Mouse (Mus musculus) lung, embryonic 16.5 days (tissue): ENCODE results near the gene Olfr458. TPM values are rescaled to one million over a fixed set of nuclear protein-coding genes. Genes with fewer than 3 reads are reported as not detected.
"Not testable (repeated sequence)": the region's sequence is repeated elsewhere in the genome, so short reads cannot be mapped to it uniquely, and the experiment has no call there.

Source experiments
- ATAC-seq: fragments of 200-750 bp; cut with Nextera tagmentation; 2 replicates; pipeline ENCODE4 v1.8.0; 2017; ENCODE audit warnings: low read depth, mild to moderate bottlenecking, moderate library complexity
- H3K27ac ChIP-seq: fragments of 300-500 bp; sonication (generic); 2 replicates; pipeline ENCODE4 v1.5.1; 2014; ENCODE audit warnings: mild to moderate bottlenecking, control low read depth, low read length
- H3K27me3 ChIP-seq: fragments of 300-500 bp; sonication (generic); 2 replicates; pipeline ENCODE4 v1.6.1; 2014; ENCODE audit warnings: low read depth, low read length, mixed read lengths; ENCODE audit not compliant: control insufficient read depth, insufficient read depth
- H3K36me3 ChIP-seq: fragments of 300-500 bp; sonication (generic); 2 replicates; pipeline ENCODE4 v1.6.1; 2014; ENCODE audit warnings: low read length; ENCODE audit not compliant: control insufficient read depth, insufficient read depth
- H3K4me1 ChIP-seq: fragments of 300-500 bp; sonication (generic); replicated peaks from 2 replicates; pipeline ENCODE4 v1.6.1; 2014; ENCODE audit warnings: low read length, mixed read lengths; ENCODE audit not compliant: control insufficient read depth, insufficient read depth
- H3K4me2 ChIP-seq: fragments of 300-500 bp; sonication (generic); 2 replicates; pipeline ENCODE4 v1.6.1; 2014; ENCODE audit warnings: low read depth, low read length, control low read depth
- H3K4me3 ChIP-seq: fragments of 300-500 bp; sonication (generic); 2 replicates; pipeline ENCODE4 v1.5.1; 2014; ENCODE audit warnings: mild to moderate bottlenecking, low read length, control low read depth
- H3K9ac ChIP-seq: fragments of 300-500 bp; sonication (generic); 2 replicates; pipeline ENCODE4 v1.6.1; 2014; ENCODE audit warnings: low read length, control low read depth
- H3K9me3 ChIP-seq: fragments of 300-500 bp; sonication (generic); 2 replicates; pipeline ENCODE4 v1.6.1; 2016; ENCODE audit warnings: low read length; ENCODE audit not compliant: control insufficient read depth
- WGBS: fragments of 180-500 bp; shearing (Covaris S2); extraction: QIAGEN DNeasy Blood & Tissue Kit; methylation state at CpG from one replicate; pipeline ENCODE4 v1.1.7; 2014; 5-methylcytosine and 5-hydroxymethylcytosine counted together
- polyA plus RNA-seq: library from polyadenylated mRNA; unstranded; fragments of >200 nt; fragmentation: Nextera tagmentation; extraction: Ambion mirVana; gene quantifications from 2 replicates; pipeline ENCODE4 v1.2.1, GENCODE M21; 2015

The Olfr458 gene
- polyA plus RNA-seq: not detected in 2 replicates

DNA sequence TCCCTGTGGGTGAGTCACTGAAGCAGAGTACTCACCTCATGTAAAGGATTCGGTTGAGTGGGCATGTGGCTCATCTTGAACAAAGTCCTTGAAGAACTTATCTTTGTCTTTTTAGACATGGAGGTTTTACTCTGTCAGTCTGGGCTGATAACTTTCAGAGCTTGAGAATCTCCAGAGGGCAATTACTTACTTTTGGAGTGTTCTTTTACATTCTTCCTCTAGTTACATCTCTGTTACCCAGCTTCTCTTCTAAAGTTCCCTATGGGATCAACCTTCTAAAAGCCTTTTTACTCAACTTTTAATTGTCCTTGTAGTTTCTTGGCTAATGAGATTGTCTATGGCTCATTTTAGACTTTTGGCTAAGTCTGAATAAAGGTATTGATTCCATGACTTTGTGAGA, at the start of gene Olfr458:
Olfr458 (minus strand) TSS at position 101 of the 400 bp plus-strand sequence.
- Histone ChIP-seq H3K27me3 (no peaks in the 10 kb centered on the region), H3K4me1 (no peaks in the 10 kb centered on the region), H3K9ac (no peak within 1 kb of the TSS), H3K27ac (no peak within 1 kb of the TSS), H3K4me2 (no peak within 1 kb of the TSS), H3K36me3 (no peaks in the 10 kb centered on the region), H3K9me3 (no peaks in the 10 kb centered on the region), H3K4me3 (no peak within 1 kb of the TSS)
- no peak for ATAC-seq
- 76% methylated on average over 1 of the region's 1 CpGs for WGBS

DNA sequence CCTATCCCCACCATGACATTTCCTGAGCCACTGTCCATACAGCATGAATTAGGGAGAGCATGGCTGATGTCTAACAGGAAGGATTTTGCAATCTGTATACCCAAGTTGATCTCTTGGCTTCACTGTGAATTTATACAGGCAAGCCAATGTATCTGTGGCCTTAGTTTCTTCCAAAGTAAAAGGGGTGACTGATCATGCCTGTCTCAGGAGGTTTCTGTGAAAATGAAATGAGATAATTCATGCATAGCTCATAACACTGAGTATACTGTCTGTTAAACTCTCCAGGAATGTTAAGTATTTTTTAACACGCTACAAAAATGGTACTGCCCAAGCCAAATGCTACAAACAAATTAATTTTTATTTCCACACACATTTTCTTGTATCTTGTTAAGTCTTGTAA, 48.5 kb upstream of the Olfr458 start:
- Histone ChIP-seq H3K9ac (no peak overlapping the region), H3K4me1 (no peaks in the 10 kb centered on the region), H3K4me3 (no peak overlapping the region), H3K4me2 (no peak overlapping the region), H3K9me3 (no peaks in the 10 kb centered on the region), H3K36me3 (no peaks in the 10 kb centered on the region), H3K27ac (no peak overlapping the region), H3K27me3 (no peaks in the 10 kb centered on the region)
- 49% methylated on average over 1 of the region's 1 CpGs for WGBS
- ATAC-seq: peak; percentile 26; the same call in 1 of the 2 replicates

DNA sequence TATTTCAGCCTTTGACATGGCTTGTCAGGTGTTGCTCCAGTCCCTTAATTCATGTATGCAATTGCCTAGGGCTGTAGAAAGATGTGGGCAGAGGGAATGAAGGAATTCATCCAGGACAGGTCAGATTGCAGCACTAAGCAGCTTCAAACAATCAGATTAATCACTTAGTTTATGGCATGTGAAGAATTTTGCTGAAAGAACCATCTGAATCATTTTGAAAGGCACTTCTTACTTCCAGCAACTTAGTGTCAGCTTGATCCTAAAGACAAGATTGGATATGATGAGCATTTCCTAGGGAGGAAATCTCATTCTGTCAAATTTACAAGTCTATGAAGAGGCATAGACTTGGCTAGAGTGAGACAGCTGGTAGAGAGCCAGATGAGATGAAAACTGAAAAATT, 44.3 kb upstream of the Olfr458 start:
- no peaks in the 10 kb centered on the region for H3K36me3 ChIP-seq
- H3K4me3 ChIP-seq: no peak overlapping the region
- no peak overlapping the region for H3K4me2 ChIP-seq
- no peaks in the 10 kb centered on the region for H3K9me3 ChIP-seq
- ATAC-seq: peak; percentile 38; the same call in 1 of the 2 replicates
- H3K27me3 ChIP-seq: no peaks in the 10 kb centered on the region
- no peak overlapping the region for H3K27ac ChIP-seq
- H3K4me1 ChIP-seq: no peaks in the 10 kb centered on the region
- H3K9ac ChIP-seq: no peak overlapping the region

DNA sequence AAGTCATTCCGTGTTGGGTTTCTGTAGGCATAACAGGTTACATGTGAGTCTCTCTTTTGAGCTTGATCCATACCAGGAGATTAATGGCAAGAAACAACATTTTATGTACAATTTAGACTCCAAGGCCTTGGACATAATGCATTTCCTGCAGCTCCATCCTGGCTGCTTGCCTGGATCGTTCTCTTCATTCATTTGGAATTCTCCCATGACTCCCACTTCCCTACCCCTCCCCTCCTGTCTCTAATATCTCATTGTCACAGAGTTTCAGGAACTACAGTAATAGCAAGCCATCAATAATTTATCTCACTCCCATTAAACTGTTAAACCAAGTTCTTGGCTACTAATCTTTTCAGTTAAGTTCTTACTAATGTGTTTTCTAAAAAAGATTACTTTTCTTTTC, 38.5 kb upstream of the Olfr458 start:
- Histone ChIP-seq H3K27me3 (no peaks in the 10 kb centered on the region), H3K4me2 (no peak overlapping the region), H3K9ac (no peak overlapping the region), H3K4me1 (no peaks in the 10 kb centered on the region), H3K36me3 (no peaks in the 10 kb centered on the region), H3K4me3 (no peak overlapping the region), H3K9me3 (no peaks in the 10 kb centered on the region), H3K27ac (no peak overlapping the region)
- 0 out of 2 replicates have a peak, but pooled peaks have one; percentile 34 for ATAC-seq
- WGBS: 55% methylated on average over 2 of the region's 2 CpGs

DNA sequence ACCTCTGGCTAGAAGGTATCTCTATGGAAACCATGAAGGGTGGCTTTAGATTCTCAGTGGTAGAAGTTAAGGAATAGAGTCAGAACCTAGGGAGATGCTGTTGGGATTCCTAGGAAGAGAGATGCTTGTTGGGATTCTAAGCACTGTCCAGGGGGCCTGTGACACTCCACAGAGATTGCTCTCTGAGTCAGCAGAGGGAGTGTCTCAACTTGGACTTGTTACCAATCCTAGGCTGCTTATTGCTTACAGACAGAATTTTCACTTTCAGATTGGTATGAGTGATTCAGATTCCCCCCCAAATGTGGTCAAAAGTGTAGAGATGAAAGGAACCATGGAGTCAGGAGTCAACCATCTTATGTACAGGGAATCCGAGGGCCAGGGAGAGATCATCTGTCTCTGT, 24.7 kb upstream of the Olfr458 start:
- ATAC-seq: no peak
- H3K4me3 ChIP-seq: no peak overlapping the region
- 43% methylated on average over 1 of the region's 1 CpGs for WGBS

DNA sequence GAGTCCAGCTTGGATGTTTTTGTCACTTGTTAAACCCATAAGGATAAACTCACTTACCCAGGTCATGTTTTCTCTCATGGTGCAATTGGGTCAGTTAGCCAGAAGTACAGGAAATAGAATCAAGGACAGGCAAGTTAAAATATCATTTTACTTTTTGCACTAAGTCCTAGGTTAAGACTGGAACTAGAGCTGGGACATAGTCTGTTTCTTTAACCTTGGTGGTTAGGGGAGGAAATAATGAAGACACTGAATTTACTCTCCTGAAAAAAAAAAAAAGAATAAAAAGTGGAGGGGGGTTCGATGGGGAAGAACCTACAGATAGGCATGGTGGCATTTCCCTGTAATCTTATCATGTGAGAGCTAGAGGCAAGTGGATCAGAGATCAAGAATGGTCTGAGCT, 22.1 kb upstream of the Olfr458 start, which contains the start of gene Olfr456:
Olfr456 (minus strand) TSS at position 101 of the 400 bp plus-strand sequence.
- Histone ChIP-seq H3K9me3 (no peaks in the 10 kb centered on the region), H3K4me2 (no peak within 1 kb of the TSS), H3K27me3 (no peaks in the 10 kb centered on the region), H3K9ac (no peak within 1 kb of the TSS), H3K4me1 (no peaks in the 10 kb centered on the region), H3K36me3 (no peaks in the 10 kb centered on the region), H3K4me3 (no peak within 1 kb of the TSS), H3K27ac (no peak within 1 kb of the TSS)
- 68% methylated on average over 1 of the region's 1 CpGs for WGBS
- no peak for ATAC-seq

More for the DNA sequence above, 24.7 kb upstream of the Olfr458 start:
- Histone ChIP-seq H3K27ac (no peak overlapping the region), H3K4me2 (no peak overlapping the region), H3K9ac (no peak overlapping the region), H3K9me3 (no peaks in the 10 kb centered on the region), H3K27me3 (no peaks in the 10 kb centered on the region), H3K4me1 (no peaks in the 10 kb centered on the region), H3K36me3 (no peaks in the 10 kb centered on the region)

DNA sequence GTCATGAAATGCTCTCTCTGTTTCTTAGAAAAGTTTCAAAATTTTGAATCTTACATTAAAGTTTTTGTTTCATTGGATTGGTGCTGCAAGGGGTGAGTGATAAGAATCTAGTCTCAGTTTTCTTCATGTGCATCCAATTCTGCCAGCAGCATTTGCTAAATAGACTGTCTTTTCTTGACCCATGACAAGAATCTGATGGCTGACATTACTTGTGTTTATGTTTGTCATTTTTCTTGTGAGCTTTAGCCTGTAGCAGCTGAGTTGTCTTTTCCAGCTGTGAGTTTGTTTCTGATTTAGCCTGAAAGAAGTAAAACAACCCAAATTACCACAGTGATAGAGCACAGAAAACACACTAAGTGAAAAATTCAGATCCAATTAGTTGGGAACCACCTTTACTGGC, 19.6 kb upstream of the Olfr458 start:
- no peaks in the 10 kb centered on the region for H3K27me3 ChIP-seq
- H3K9ac ChIP-seq: no peak overlapping the region
- no peaks in the 10 kb centered on the region for H3K9me3 ChIP-seq
- H3K4me1 ChIP-seq: no peaks in the 10 kb centered on the region
- H3K4me3 ChIP-seq: no peak overlapping the region
- ATAC-seq: peak; percentile 78
- no peak overlapping the region for H3K4me2 ChIP-seq
- no peak overlapping the region; the same call in none of the 2 replicates for H3K27ac ChIP-seq
- H3K36me3 ChIP-seq: no peaks in the 10 kb centered on the region

DNA sequence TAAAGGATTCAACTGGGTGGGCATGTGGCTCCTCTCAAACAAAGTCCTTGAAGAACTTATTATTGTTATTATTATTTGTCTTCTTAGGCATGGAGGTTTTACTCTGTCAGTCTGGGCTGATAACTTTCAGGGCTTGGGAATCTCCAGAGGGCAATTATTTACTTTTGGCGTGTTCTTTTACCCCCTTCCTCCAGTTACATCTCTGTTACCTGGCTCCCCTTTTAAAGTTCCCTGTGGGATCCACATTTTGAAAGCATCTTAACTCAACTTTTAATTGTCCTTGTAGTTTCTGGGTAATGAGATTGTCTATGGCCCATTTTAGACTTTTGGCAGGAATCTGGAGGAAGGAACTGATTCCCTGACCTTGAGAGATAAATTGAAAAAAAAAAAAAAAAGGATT, 11.2 kb upstream of the Olfr458 start, which contains the start of gene Olfr457:
Olfr457 (minus strand) TSS at position 101 of the 400 bp plus-strand sequence.
- H3K4me3 ChIP-seq: no peak within 1 kb of the TSS
- WGBS: 56% methylated on average over 1 of the region's 1 CpGs
- no peaks in the 10 kb centered on the region for H3K9me3 ChIP-seq
- no peak within 1 kb of the TSS for H3K9ac ChIP-seq
- ATAC-seq: no peak
- no peak within 1 kb of the TSS for H3K4me2 ChIP-seq
- H3K27ac ChIP-seq: no peak within 1 kb of the TSS
- H3K27me3 ChIP-seq: no peaks in the 10 kb centered on the region
- no peaks in the 10 kb centered on the region for H3K36me3 ChIP-seq
- H3K4me1 ChIP-seq: no peaks in the 10 kb centered on the region

DNA sequence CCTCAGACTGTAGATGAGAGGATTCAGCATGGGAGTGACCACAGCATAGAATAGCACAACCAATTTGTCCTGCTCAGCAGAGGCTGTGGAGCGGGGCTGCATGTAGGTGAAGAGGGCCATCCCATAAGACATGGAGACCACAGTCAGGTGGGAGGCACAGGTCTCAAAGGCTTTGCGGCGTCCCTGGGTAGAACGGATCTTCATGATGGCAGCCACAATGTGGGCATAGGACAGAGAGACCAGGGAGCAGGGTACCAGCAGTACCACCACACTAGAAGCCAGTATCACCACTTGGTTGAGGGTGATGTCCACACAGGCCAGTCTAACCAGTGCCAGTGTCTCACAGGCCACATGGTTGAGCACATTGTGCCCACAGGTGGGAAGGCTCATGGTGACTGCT, 6.3 kb upstream of the Olfr458 start:
- not testable (repeated sequence) for H3K9ac ChIP-seq, H3K27ac ChIP-seq, H3K36me3 ChIP-seq, ATAC-seq, H3K4me3 ChIP-seq, H3K9me3 ChIP-seq, H3K4me1 ChIP-seq, H3K27me3 ChIP-seq, H3K4me2 ChIP-seq
- 98% methylated on average over 4 of the region's 4 CpGs for WGBS

DNA sequence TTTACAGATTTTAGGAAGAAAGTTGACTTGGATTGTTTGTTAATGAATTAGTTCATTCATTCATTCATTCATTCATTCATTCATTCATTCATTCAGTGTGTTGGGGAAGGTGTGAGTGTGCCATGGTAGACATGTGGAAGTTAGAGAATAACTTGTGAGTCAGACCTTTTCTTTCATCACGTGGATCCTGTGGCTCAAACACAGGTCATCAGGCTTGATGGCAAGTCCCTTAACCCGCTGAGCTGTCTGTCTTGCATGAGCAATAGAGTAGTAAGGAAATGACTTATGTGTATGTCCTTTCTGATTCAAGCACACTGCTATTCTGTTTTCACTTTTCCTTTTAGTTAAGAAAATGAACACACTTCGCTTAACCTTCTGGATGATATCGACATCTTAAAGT, 5.5 kb upstream of the Olfr458 start:
- Histone ChIP-seq H3K4me2 (no peak overlapping the region), H3K27ac (no peak overlapping the region), H3K4me3 (no peak overlapping the region), H3K9me3 (no peaks in the 10 kb centered on the region), H3K9ac (no peak overlapping the region), H3K27me3 (no peaks in the 10 kb centered on the region), H3K36me3 (no peaks in the 10 kb centered on the region), H3K4me1 (no peaks in the 10 kb centered on the region)
- ATAC-seq: no peak
- 81% methylated on average over 4 of the region's 4 CpGs for WGBS
